Mouse (Mus musculus): ENCODE measurements around the gene Sp2. TPM values are rescaled to one million over a fixed set of nuclear protein-coding genes. Genes with fewer than 3 reads are reported as not detected.

Sp2 gene
- polyA plus RNA-seq, 1 experiment, result 23.9 TPM

GRCm38 (mm10) chr11:96934921-96935356 lies 47.8 kb downstream of the Sp2 start:
- WGBS, result 46% methylated on average over 12 of the region's 12 CpGs
- 0 out of 2 replicates have a peak, but pooled peaks cover 2% of the 10 kb centered on the region for H3K36me3 ChIP-seq (ENCODE audit: control insufficient read depth, insufficient read depth, low read length)
- peak; percentile 17 to 31 for DNase-seq (ENCODE audit: low read depth in 1 of 2, low spot score in 2 of 2)
- no peaks in the 10 kb centered on the region for H3K4me1 ChIP-seq (ENCODE audit: control insufficient read depth, insufficient read depth, insufficient read length)
- no peak overlapping the region for H3K27ac ChIP-seq (ENCODE audit: insufficient read depth, low read length)
- no peaks in the 10 kb centered on the region for H3K27me3 ChIP-seq (ENCODE audit: control insufficient read depth, insufficient read depth, low read length)
- no peak overlapping the region for H3K4me3 ChIP-seq (ENCODE audit: extremely low read depth, insufficient read depth, insufficient read length)
- TF ChIP-seq POLR2A (IDR thresholded peaks at IDR 0.05; ENCODE audit: low read depth, low read length), result no peak
- TF ChIP-seq CTCF (IDR thresholded peaks at IDR 0.05; ENCODE audit: extremely low read depth, insufficient read depth, insufficient read length, insufficient replicate concordance), result no peak

GRCm38 (mm10) chr11:96933562-96934276 lies 49.0 kb downstream of the Sp2 start:
- H3K36me3 ChIP-seq (ENCODE audit: control insufficient read depth, insufficient read depth, low read length), result no peaks in the 10 kb centered on the region
- H3K27me3 ChIP-seq (ENCODE audit: control insufficient read depth, insufficient read depth, low read length), result no peaks in the 10 kb centered on the region
- DNase-seq (ENCODE audit: low read depth in 1 of 2, low spot score in 2 of 2), result no peak
- H3K4me3 ChIP-seq (ENCODE audit: extremely low read depth, insufficient read depth, insufficient read length), result no peak overlapping the region
- no peak for TF ChIP-seq CTCF (IDR thresholded peaks at IDR 0.05; ENCODE audit: extremely low read depth, insufficient read depth, insufficient read length, insufficient replicate concordance)
- TF ChIP-seq POLR2A (IDR thresholded peaks at IDR 0.05; ENCODE audit: low read depth, low read length), result no peak
- H3K4me1 ChIP-seq (ENCODE audit: control insufficient read depth, insufficient read depth, insufficient read length), result no peaks in the 10 kb centered on the region
- H3K27ac ChIP-seq (ENCODE audit: insufficient read depth, low read length), result no peak overlapping the region
- WGBS, result 89% methylated on average over 13 of the region's 13 CpGs

GRCm38 (mm10) chr11:96931327-96932062 lies 51.3 kb downstream of the Sp2 start:
- Histone ChIP-seq H3K27ac (ENCODE audit: insufficient read depth, low read length) (no peak overlapping the region), H3K4me1 (ENCODE audit: control insufficient read depth, insufficient read depth, insufficient read length) (no peaks in the 10 kb centered on the region), H3K36me3 (ENCODE audit: control insufficient read depth, insufficient read depth, low read length) (no peaks in the 10 kb centered on the region), H3K27me3 (ENCODE audit: control insufficient read depth, insufficient read depth, low read length) (no peaks in the 10 kb centered on the region), H3K4me3 (ENCODE audit: extremely low read depth, insufficient read depth, insufficient read length) (no peak overlapping the region)
- 78% methylated on average over 8 of the region's 8 CpGs for WGBS
- DNase-seq (ENCODE audit: low read depth in 1 of 2, low spot score in 2 of 2), result no peak
- TF ChIP-seq POLR2A (IDR thresholded peaks at IDR 0.05; ENCODE audit: low read depth, low read length) (no peak), CTCF (IDR thresholded peaks at IDR 0.05; ENCODE audit: extremely low read depth, insufficient read depth, insufficient read length, insufficient replicate concordance) (no peak)

GRCm38 (mm10) chr11:96929766-96930331 lies 52.9 kb downstream of the Sp2 start:
- H3K36me3 ChIP-seq (ENCODE audit: control insufficient read depth, insufficient read depth, low read length), result no peaks in the 10 kb centered on the region
- no peak overlapping the region for H3K27ac ChIP-seq (ENCODE audit: insufficient read depth, low read length)
- TF ChIP-seq POLR2A (IDR thresholded peaks at IDR 0.05; ENCODE audit: low read depth, low read length) (no peak), CTCF (IDR thresholded peaks at IDR 0.05; ENCODE audit: extremely low read depth, insufficient read depth, insufficient read length, insufficient replicate concordance) (no peak)
- DNase-seq (ENCODE audit: low read depth in 1 of 2, low spot score in 2 of 2), result no peak
- no peaks in the 10 kb centered on the region; the same call in 1 of the 2 replicates for H3K4me1 ChIP-seq (ENCODE audit: control insufficient read depth, insufficient read depth, insufficient read length)
- WGBS, result 73% methylated on average over 9 of the region's 9 CpGs
- H3K27me3 ChIP-seq (ENCODE audit: control insufficient read depth, insufficient read depth, low read length), result no peaks in the 10 kb centered on the region
- no peak overlapping the region for H3K4me3 ChIP-seq (ENCODE audit: extremely low read depth, insufficient read depth, insufficient read length)

- Histone ChIP-seq H3K36me3 (ENCODE audit: control insufficient read depth, insufficient read depth, low read length) (no peaks in the 10 kb centered on the region), H3K27ac (ENCODE audit: insufficient read depth, low read length) (no peak overlapping the region), H3K4me3 (ENCODE audit: extremely low read depth, insufficient read depth, insufficient read length) (no peak overlapping the region), H3K27me3 (ENCODE audit: control insufficient read depth, insufficient read depth, low read length) (no peaks in the 10 kb centered on the region), H3K4me1 (ENCODE audit: control insufficient read depth, insufficient read depth, insufficient read length) (peaks cover 2% of the 10 kb centered on the region; the same call in 1 of the 2 replicates)
- DNase-seq (ENCODE audit: low read depth in 1 of 2, low spot score in 2 of 2), result no peak
- no peak for TF ChIP-seq CTCF (IDR thresholded peaks at IDR 0.05; ENCODE audit: extremely low read depth, insufficient read depth, insufficient read length, insufficient replicate concordance)
- TF ChIP-seq POLR2A (IDR thresholded peaks at IDR 0.05; ENCODE audit: low read depth, low read length), result no peak
- 78% methylated on average over 13 of the region's 13 CpGs for WGBS
Observed at GRCm38 (mm10) chr11:96929096-96929765, 53.5 kb downstream of the Sp2 start.

GRCm38 (mm10) chr11:96928691-96929090 lies 54.1 kb downstream of the Sp2 start:
- no peaks in the 10 kb centered on the region for H3K36me3 ChIP-seq (ENCODE audit: control insufficient read depth, insufficient read depth, low read length)
- H3K27me3 ChIP-seq (ENCODE audit: control insufficient read depth, insufficient read depth, low read length), result no peaks in the 10 kb centered on the region
- no peak for TF ChIP-seq CTCF (IDR thresholded peaks at IDR 0.05; ENCODE audit: extremely low read depth, insufficient read depth, insufficient read length, insufficient replicate concordance)
- TF ChIP-seq POLR2A (IDR thresholded peaks at IDR 0.05; ENCODE audit: low read depth, low read length), result no peak
- WGBS, result 58% methylated on average over 5 of the region's 5 CpGs
- H3K4me1 ChIP-seq (ENCODE audit: control insufficient read depth, insufficient read depth, insufficient read length), result peaks cover 2% of the 10 kb centered on the region; the same call in 1 of the 2 replicates
- H3K27ac ChIP-seq (ENCODE audit: insufficient read depth, low read length), result no peak overlapping the region
- no peak overlapping the region for H3K4me3 ChIP-seq (ENCODE audit: extremely low read depth, insufficient read depth, insufficient read length)
- DNase-seq (ENCODE audit: low read depth in 1 of 2, low spot score in 2 of 2), result no peak
